Mouse (Mus musculus) cerebellum, adult 2 months (tissue): Measurements from ENCODE around the gene 4930469K13Rik.

Source experiments
- CTCF ChIP-seq: fragments of 200-500 bp; IDR thresholded peaks from 2 replicates; pipeline ENCODE4 v1.5.1; 2011; ENCODE audit warnings: low read depth, mild to moderate bottlenecking, control low read depth, low read length, moderate library complexity, borderline replicate concordance; ENCODE audit not compliant: insufficient read depth
- POLR2A ChIP-seq: fragments of 200-500 bp; IDR thresholded peaks from 2 replicates; pipeline ENCODE4 v1.6.1; 2011; ENCODE audit warnings: low read length, control low read depth, borderline replicate concordance; ENCODE audit not compliant: insufficient read depth

DNA sequence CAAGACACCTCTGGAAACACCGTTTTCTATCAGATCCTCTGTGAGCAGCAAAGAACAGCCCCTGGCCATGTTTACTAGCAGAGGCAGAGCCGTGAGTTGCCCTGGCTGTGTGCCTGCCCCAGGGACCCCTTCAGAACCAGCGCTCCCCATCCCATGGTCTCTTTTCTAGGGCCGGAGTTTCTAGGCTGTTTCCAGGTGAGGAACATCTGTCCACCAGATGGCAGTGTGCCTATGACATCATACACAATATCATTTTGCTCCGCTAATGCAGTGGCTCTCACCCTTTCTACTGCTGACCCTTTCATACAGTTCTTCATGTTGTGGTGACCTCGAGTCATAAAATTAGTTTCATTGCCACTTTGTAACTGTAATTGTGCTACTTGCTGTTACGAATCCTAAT is 169.7 kb downstream of the 4930469K13Rik start:
- TF ChIP-seq CTCF (no peak), POLR2A (no peak)
